Mouse (Mus musculus) urinary bladder, postnatal 36 days (tissue): ENCODE measurements around the gene Ambn.
"Not testable (repeated sequence)": the region's sequence is repeated elsewhere in the genome, so short reads cannot be mapped to it uniquely, and the experiment has no call there.

Experiments used
- DNase-seq, 2 experiments: peaks; one replicate each; pipeline ENCODE4 v3.0.0; 2022; ENCODE audit warnings: low spot score in 2 of 2, mixed read lengths in 1 of 2

Gene Ambn

GRCm38 (mm10) chr5:88455691-88456090, at the start of gene Ambn:
Gene Ambn (plus strand): TSS chr5:88455991.
- no peak for DNase-seq

GRCm38 (mm10) chr5:88420319-88421065, 35.3 kb upstream of the Ambn start:
- no peak for DNase-seq

GRCm38 (mm10) chr5:88424892-88425291, 30.9 kb upstream of the Ambn start:
- not testable (repeated sequence) for DNase-seq

DNA sequence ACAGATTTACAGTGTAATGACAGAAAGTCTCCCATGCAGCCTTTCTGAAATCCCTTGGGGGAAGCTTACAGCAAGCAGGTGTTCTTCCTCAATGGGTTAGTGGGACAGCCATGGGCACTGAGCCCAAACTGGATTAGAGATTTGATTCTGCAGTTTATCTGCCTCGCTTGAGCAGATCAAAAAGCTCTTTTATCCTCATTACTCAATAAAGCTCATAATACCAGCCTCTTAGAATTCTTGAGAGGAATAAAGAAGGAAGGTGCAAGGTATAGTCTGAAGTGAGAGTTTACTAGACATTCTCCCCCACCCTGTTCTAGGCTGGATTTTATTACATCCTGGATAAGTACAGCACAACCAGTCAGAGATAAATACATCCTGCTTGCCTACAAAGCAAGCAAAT, 29.0 kb upstream of the Ambn start:
- DNase-seq: no peak

DNA sequence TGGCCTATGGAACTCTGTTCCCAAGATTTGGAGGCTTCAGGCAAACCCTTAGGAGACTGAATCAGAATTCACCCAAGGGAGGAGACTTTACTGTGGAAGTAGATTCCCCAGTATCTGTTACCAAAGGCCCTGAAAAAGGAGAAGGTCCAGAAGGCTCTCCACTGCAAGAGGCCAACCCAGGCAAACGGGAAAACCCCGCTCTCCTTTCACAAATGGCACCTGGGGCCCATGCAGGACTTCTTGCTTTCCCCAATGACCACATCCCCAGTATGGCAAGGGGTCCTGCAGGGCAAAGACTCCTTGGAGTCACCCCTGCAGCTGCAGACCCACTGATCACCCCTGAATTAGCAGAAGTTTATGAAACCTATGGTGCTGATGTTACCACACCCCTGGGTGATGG, 11.7 kb downstream of the Ambn start:
- no peak for DNase-seq

GRCm38 (mm10) chr5:88468807-88469704, 13.3 kb downstream of the Ambn start:
- DNase-seq: no peak

DNA sequence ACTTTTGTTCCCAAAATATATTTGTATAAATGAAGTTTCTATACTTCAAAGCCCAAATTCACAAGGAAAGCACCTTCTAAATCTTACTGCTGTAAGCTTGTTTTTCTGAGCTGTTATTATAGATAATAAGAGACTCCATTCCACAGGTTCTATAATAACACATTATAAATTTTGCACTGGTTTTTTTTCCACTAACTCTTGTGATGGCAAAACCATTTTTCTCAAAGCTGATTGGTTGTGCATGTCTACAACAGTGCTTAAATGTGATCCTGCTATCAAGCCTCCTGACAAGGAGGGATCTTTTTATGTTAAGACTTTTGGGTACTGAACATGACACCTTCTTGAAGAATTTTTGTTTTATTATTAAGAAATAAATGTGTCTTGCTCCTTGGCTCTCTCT, 31.9 kb downstream of the Ambn start, which contains the start of gene Enam:
Gene Enam, plus strand, starts transcription at position 301 of the 400 bp plus-strand sequence.
- DNase-seq: no peak

DNA sequence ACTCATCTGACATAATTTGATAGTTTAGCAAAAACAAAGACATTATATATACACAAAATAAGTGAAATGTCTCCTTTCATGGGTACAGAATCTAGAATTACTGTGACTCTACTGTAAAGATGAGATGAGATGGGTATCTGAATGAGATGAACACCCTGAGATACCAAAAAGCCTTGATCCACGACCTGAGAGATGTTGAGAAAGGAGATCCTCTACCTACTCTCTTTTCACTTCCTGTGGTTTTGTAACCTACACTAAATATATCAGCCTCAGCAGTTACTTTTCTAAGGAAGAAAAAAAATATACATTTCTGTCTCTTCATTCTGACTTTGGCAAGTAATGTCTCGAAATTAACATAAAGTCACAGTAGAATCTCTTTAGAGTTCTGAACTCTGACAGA, 33.2 kb downstream of the Ambn start:
- DNase-seq: no peak

DNA sequence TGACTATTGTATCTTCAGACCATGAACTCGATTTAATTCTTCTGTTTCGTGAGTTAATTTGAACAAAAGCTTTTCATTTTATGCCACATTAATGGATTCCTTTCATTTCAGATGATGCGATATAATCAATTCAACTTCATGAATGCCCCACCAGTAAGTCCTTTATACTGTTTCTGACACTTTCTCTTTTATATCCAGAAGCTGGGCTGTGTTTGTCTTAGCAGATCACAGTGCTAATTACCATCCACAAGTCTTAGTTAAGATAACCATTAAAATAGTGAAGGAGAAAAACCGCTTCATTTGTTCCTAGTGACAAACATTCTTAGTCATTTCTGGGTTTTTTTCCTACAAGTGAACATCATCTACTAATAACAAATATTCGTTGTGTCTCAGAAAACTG, 35.3 kb downstream of the Ambn start:
- no peak for DNase-seq

DNA sequence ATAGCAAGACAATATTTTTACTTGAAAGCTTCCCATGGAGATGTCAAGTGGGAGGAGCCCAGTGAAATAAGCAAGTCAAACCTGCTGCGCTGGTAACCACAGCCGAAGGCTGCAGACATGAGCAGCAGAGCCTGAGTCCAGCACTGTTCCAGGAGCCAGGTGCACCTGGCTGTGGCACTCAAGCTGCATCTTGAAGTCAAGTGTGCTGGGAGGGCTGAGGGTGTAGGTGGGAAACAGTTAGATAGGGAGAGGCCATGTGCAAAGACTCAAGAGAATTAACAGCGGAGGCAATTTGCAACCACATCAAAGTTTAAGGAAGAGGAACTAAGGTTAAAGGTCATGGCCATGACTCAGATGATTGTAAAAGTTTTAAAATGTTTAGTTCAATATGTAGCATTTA, 44.0 kb downstream of the Ambn start:
- DNase-seq: peak in 1 of 2 experiments; percentile 1

GRCm38 (mm10) chr5:88508555-88508954, 52.8 kb downstream of the Ambn start:
- DNase-seq: no peak

DNA sequence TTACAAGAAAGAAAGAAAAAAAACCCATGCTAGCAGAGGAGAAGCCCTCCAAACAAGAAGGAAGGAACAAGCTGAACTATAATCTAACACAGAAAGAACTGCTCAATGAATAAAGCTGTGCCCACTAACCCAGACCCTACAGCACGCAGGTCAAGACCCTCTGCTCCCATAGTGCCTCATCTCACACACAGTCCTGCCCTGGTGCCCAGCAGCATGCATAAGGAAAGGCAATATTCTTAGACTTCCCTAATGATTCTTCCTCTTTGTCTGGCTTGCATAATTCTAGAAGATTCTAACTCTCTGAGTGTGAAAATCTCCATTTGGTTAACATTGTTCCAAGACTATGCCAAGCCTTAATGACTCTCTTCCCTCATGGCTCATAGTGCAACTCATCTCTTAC, 53.2 kb downstream of the Ambn start:
- no peak for DNase-seq
